ENCODE assay signal across 28 mouse cellular contexts in the genomic region with DNA sequence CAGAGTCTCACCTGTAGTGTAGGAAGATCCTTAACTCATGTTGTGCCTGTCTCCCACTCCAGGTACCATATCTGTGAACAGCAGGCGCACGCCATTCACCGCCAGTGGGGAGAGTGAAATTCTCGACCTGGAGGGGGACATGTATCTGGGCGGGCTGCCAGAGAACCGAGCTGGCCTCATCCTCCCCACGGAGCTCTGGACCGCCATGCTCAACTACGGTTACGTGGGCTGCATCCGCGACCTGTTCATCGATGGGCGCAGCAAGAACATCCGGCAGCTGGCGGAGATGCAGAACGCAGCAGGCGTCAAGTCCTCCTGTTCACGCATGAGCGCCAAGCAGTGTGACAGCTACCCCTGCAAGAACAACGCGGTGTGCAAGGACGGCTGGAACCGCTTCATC.
DNase-seq lines count a peak whose midpoint lies in the region; ATAC-seq lines count a peak whose summit lies in the region.
"Had no signal": no experiment of that assay in that cellular context is flagged by ENCODE, and none has a peak within 500 bp of the region (broad histone marks: within the 10 kb centered on the region; RNA-seq: fewer than 3 reads in every experiment).

No protein-coding gene starts in this region.

- no peak overlapping the region for H3K4me2 ChIP-seq in embryonic facial prominence, embryonic 12.5 days (replicated peaks)
- H3K4me2 ChIP-seq: hindbrain, embryonic 12.5 days; midbrain, embryonic 11.5 days; stomach, embryonic 15.5 days had no signal

- no peak for DNase-seq in embryonic facial prominence, embryonic 10.5 days (ENCODE audit: low spot score)
- peak; percentile 9 for DNase-seq in right cerebral cortex, postnatal 14 days
- no peak for DNase-seq in right cerebral cortex, adult 2 months (ENCODE audit: low spot score in 2 of 2)
- peak; percentile 22 for DNase-seq in ES-CJ7 (ENCODE audit: low read depth, low spot score)
- DNase-seq in spleen, adult 12 weeks (ENCODE audit: low spot score): no peak
- DNase-seq in urinary bladder, postnatal 14 days (ENCODE audit: low spot score): no peak
- DNase-seq: adrenal gland, postnatal 14 days; cerebellum, adult 11-12 months; cerebellum, postnatal 36 days; embryo, embryonic 11 days; kidney, adult 8-10 months; kidney, postnatal 10 days; layer of hippocampus, postnatal 36 days; liver; lung, adult 2 months; lung, postnatal 10 days; thymus, adult 18-20 months; thymus, postnatal 25 days had no signal

- H3K9me3 ChIP-seq in embryonic facial prominence, embryonic 12.5 days: no peaks in the 10 kb centered on the region
- no peaks in the 10 kb centered on the region for H3K9me3 ChIP-seq in embryonic facial prominence, embryonic 10.5 days
- H3K9me3 ChIP-seq: G1E; hindbrain, embryonic 12.5 days; stomach, embryonic 15.5 days had no signal

- H3K27me3 ChIP-seq in embryonic facial prominence, embryonic 12.5 days: no peaks in the 10 kb centered on the region
- H3K27me3 ChIP-seq in embryonic facial prominence, embryonic 10.5 days (replicated peaks; ENCODE audit: low read depth, poor library complexity, severe bottlenecking): no peaks in the 10 kb centered on the region
- H3K27me3 ChIP-seq: hindbrain, embryonic 12.5 days; stomach, embryonic 15.5 days had no signal

- H3K36me3 ChIP-seq in embryonic facial prominence, embryonic 12.5 days: no peaks in the 10 kb centered on the region
- no peaks in the 10 kb centered on the region for H3K36me3 ChIP-seq in embryonic facial prominence, embryonic 10.5 days (replicated peaks)
- H3K36me3 ChIP-seq: G1E; hindbrain, embryonic 12.5 days; stomach, embryonic 15.5 days had no signal

- H3K9ac ChIP-seq in embryonic facial prominence, embryonic 12.5 days: no peak overlapping the region
- H3K9ac ChIP-seq: hindbrain, embryonic 12.5 days; liver, embryonic 14.5 days; stomach, embryonic 15.5 days had no signal

- ATAC-seq in embryonic facial prominence, embryonic 12.5 days (ENCODE audit: insufficient number of reproducible peaks, insufficient read depth, low FRiP score, low TSS enrichment): 0 out of 2 replicates have a peak, but pooled peaks have one; percentile 35
- ATAC-seq: forebrain, embryonic 16.5 days; intestine, embryonic 16.5 days; midbrain, embryonic 16.5 days had no signal

- H3K4me3 ChIP-seq in embryonic facial prominence, embryonic 12.5 days: no peak overlapping the region
- H3K4me3 ChIP-seq in embryonic facial prominence, embryonic 10.5 days: no peak overlapping the region
- H3K4me3 ChIP-seq: erythroblast, embryonic 14.5 days; hindbrain, embryonic 12.5 days; stomach, embryonic 15.5 days had no signal

- H3K4me1 ChIP-seq in embryonic facial prominence, embryonic 12.5 days: no peaks in the 10 kb centered on the region
- peaks cover 4% of the 10 kb centered on the region; the same call in 1 of the 2 replicates for H3K4me1 ChIP-seq in embryonic facial prominence, embryonic 10.5 days
- H3K4me1 ChIP-seq: stomach, embryonic 15.5 days had no signal

- H3K27ac ChIP-seq in embryonic facial prominence, embryonic 12.5 days: no peak overlapping the region
- no peak overlapping the region for H3K27ac ChIP-seq in embryonic facial prominence, embryonic 10.5 days (replicated peaks)
- H3K27ac ChIP-seq: hindbrain, embryonic 12.5 days; liver, embryonic 14.5 days; stomach, embryonic 15.5 days had no signal

- 91% methylated on average over 24 of the region's 24 CpGs for WGBS in embryonic facial prominence, embryonic 12.5 days
- 93% methylated on average over 24 of the region's 24 CpGs for WGBS in embryonic facial prominence, embryonic 10.5 days

Comparison
In these comparisons a context has a peak if more than half of its experiments do, and no peak if none do; other contexts are left out.
1. DNase-seq: peak in right cerebral cortex, postnatal 14 days (single experiment) and ES-CJ7 (single experiment); none in embryonic facial prominence, embryonic 10.5 days (single experiment), right cerebral cortex, adult 2 months (0 of 2), spleen, adult 12 weeks (single experiment) and urinary bladder, postnatal 14 days (single experiment).